Mouse (Mus musculus): ENCODE results near the gene Timm22. TPM values are rescaled to one million over a fixed set of nuclear protein-coding genes. Genes with fewer than 3 reads are reported as not detected.

Gene Timm22
- total and polyA plus RNA-seq, 3 experiments: 22.8 to 29.9 (median 25.0) TPM

DNA sequence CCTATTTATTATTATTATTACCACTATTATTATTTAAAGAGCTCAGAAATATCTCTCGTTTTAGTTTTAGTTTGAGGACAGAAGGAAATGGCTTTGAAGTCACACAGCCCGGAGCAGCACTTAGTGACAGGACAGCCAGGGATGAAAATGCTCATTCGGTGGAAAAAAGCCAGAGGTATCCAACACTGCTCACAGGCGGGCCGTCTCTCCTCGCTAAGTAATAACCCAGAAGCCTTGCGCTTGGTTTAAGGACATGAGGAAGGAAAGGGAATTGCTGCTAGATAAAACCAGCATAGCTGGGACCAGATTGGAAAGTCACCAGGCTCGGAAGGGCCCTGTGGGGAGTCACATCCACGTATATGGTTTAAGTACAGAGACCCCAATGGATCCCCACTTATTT is 43.1 kb upstream of the Timm22 start:
- DNase-seq (ENCODE audit: low spot score): no peak
- H3K9me3 ChIP-seq (replicated peaks): no peaks in the 10 kb centered on the region
- no peak for ATAC-seq (ENCODE audit: extremely low read depth, insufficient number of reproducible peaks, low FRiP score, poor library complexity, severe bottlenecking)
- TF ChIP-seq GATA1 (IDR thresholded peaks at IDR 0.05; ENCODE audit: borderline replicate concordance, low read length): no peak
- TF ChIP-seq CTCF (IDR thresholded peaks at IDR 0.05; ENCODE audit: low read depth, low read length): no peak
- no peaks in the 10 kb centered on the region for H3K36me3 ChIP-seq (replicated peaks)
- peaks cover 7% of the 10 kb centered on the region; the same call in 1 of the 2 replicates for H3K4me1 ChIP-seq (ENCODE audit: insufficient read depth, low read depth, low read length)
- H3K27me3 ChIP-seq (ENCODE audit: insufficient read depth, low read length): peaks cover 15% of the 10 kb centered on the region
- no peak overlapping the region for H3K4me3 ChIP-seq (ENCODE audit: low read depth, low read length)

DNA sequence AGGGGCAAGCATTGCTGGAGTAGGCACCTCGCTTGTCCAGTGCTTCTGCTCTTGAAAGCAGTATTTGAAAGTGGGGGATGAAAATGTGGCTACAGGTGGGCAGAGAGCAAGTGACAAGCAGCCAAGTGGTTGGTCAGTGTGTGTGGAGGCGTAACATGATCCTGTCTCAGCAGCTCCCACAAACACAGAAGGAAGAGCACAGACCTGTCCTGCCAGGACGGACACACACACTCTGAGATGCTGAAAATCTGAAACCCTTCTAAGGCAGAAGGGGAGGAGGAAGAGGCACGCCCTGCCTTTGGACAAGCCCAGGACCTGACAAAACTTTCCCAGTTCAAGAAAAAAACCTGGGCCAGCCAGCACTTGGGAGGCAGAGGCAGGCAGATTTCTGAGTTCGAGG is 42.7 kb upstream of the Timm22 start:
- ATAC-seq (ENCODE audit: extremely low read depth, insufficient number of reproducible peaks, low FRiP score, poor library complexity, severe bottlenecking): no peak
- peaks cover 7% of the 10 kb centered on the region; the same call in 1 of the 2 replicates for H3K4me1 ChIP-seq (ENCODE audit: insufficient read depth, low read depth, low read length)
- H3K4me3 ChIP-seq (ENCODE audit: low read depth, low read length): no peak overlapping the region
- no peak for TF ChIP-seq POLR2AphosphoS5 (IDR thresholded peaks at IDR 0.05; ENCODE audit: insufficient replicate concordance, low read depth, low read length)
- no peaks in the 10 kb centered on the region for H3K36me3 ChIP-seq (replicated peaks)
- no peaks in the 10 kb centered on the region for H3K9me3 ChIP-seq (replicated peaks)
- H3K27me3 ChIP-seq (ENCODE audit: insufficient read depth, low read length): peaks cover 15% of the 10 kb centered on the region
- DNase-seq (ENCODE audit: low spot score): no peak

DNA sequence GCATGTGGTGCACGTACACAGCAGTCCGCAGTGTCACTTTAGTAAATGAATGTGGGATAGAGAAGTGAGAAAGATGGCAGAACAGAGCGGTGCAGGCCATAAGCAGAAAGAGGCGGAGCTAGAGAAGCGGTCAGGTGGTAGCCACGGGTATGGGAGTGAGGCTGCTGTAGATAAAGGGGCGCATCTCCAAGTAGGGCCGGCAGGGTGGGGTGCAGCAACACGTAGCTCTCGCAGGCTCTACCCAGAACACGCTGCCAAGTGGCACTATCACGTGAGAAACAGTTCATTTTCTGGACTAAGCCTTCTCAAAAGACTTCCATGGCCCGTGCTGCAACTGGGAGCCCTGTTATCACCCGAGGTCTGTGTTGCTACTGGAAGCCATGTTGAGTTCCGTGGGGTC is 40.0 kb upstream of the Timm22 start:
- DNase-seq (ENCODE audit: low spot score) (no peak), ATAC-seq (ENCODE audit: extremely low read depth, insufficient number of reproducible peaks, low FRiP score, poor library complexity, severe bottlenecking) (no peak)
- H3K4me1 ChIP-seq (ENCODE audit: insufficient read depth, low read depth, low read length): peaks cover 7% of the 10 kb centered on the region; the same call in 1 of the 2 replicates
- no peak for TF ChIP-seq TAL1 (conservative IDR thresholded peaks at IDR 0.05; ENCODE audit: low read depth, low read length)
- no peak for TF ChIP-seq GATA1 (IDR thresholded peaks at IDR 0.05; ENCODE audit: borderline replicate concordance, low read length)
- no peak for TF ChIP-seq GATA2 (IDR thresholded peaks at IDR 0.05; ENCODE audit: borderline replicate concordance, low read depth, low read length)
- TF ChIP-seq CTCF (IDR thresholded peaks at IDR 0.05; ENCODE audit: low read depth, low read length): no peak
- TF ChIP-seq POLR2AphosphoS5 (IDR thresholded peaks at IDR 0.05; ENCODE audit: insufficient replicate concordance, low read depth, low read length): no peak
- H3K4me3 ChIP-seq (ENCODE audit: low read depth, low read length): no peak overlapping the region
- H3K36me3 ChIP-seq (replicated peaks): no peaks in the 10 kb centered on the region
- peaks cover 16% of the 10 kb centered on the region for H3K27me3 ChIP-seq (ENCODE audit: insufficient read depth, low read length)
- no peaks in the 10 kb centered on the region for H3K9me3 ChIP-seq (replicated peaks)

DNA sequence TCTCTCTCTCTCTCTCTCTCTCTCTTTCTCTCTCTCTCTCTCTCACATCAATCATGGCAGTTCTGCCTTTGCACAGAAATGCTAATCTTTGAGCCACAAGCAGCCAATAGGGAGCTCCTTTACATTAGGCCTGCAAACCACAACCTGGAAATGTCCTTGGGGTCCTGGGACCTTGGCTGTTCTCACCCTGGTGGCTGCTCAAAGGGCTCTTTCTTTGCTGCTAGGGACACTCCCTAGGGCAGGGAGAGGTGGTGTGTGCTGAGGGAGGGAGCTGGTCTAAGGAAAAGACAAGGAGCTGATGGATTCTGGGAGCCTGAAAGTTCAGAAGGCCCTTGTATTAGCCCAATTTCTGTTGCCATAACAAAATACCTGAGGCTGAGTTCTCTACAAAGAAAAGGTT is 36.3 kb upstream of the Timm22 start:
- Histone ChIP-seq H3K4me3 (ENCODE audit: low read depth, low read length) (no peak overlapping the region), H3K36me3 (replicated peaks) (no peaks in the 10 kb centered on the region)
- no peak for ATAC-seq (ENCODE audit: extremely low read depth, insufficient number of reproducible peaks, low FRiP score, poor library complexity, severe bottlenecking)

DNA sequence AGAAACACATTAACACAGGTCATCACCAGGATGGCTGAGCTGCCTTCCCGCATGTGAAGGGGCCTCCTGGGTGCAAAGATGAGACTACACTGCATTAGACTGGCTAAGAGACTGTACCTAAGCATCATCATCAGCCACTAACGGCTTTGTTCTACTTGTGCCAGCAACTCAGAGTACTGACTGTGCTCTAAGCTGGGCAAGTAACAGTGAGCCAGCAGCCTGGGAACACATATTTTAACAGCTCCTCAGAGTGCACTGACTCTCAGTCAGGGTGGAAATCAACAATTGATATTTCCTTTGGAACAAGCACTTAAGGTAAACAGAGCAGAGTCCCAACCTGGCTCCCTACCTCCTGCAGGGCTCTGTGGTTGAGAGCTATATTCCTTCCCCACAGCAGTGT is 34.6 kb upstream of the Timm22 start:
- ATAC-seq (ENCODE audit: extremely low read depth, insufficient number of reproducible peaks, low FRiP score, poor library complexity, severe bottlenecking) (no peak), DNase-seq (ENCODE audit: low spot score) (no peak)
- no peaks in the 10 kb centered on the region for H3K36me3 ChIP-seq (replicated peaks)
- H3K4me1 ChIP-seq (ENCODE audit: insufficient read depth, low read depth, low read length): peaks cover 3% of the 10 kb centered on the region; the same call in 1 of the 2 replicates
- no peak overlapping the region for H3K4me3 ChIP-seq (ENCODE audit: low read depth, low read length)
- peaks cover 14% of the 10 kb centered on the region for H3K27me3 ChIP-seq (ENCODE audit: insufficient read depth, low read length)
- H3K9me3 ChIP-seq (replicated peaks): no peaks in the 10 kb centered on the region
- TF ChIP-seq GATA1 (IDR thresholded peaks at IDR 0.05; ENCODE audit: borderline replicate concordance, low read length): no peak
- no peak for TF ChIP-seq TAL1 (conservative IDR thresholded peaks at IDR 0.05; ENCODE audit: low read depth, low read length)
- no peak for TF ChIP-seq CTCF (IDR thresholded peaks at IDR 0.05; ENCODE audit: low read depth, low read length)
- TF ChIP-seq POLR2AphosphoS5 (IDR thresholded peaks at IDR 0.05; ENCODE audit: insufficient replicate concordance, low read depth, low read length): no peak
- TF ChIP-seq GATA2 (IDR thresholded peaks at IDR 0.05; ENCODE audit: borderline replicate concordance, low read depth, low read length): no peak

More for the DNA sequence above, 36.3 kb upstream of the Timm22 start:
- TF ChIP-seq TAL1 (conservative IDR thresholded peaks at IDR 0.05; ENCODE audit: low read depth, low read length): no peak
- TF ChIP-seq POLR2AphosphoS5 (IDR thresholded peaks at IDR 0.05; ENCODE audit: insufficient replicate concordance, low read depth, low read length): no peak
- TF ChIP-seq GATA1 (IDR thresholded peaks at IDR 0.05; ENCODE audit: borderline replicate concordance, low read length): no peak
- TF ChIP-seq CTCF (IDR thresholded peaks at IDR 0.05; ENCODE audit: low read depth, low read length): no peak
- no peak for TF ChIP-seq GATA2 (IDR thresholded peaks at IDR 0.05; ENCODE audit: borderline replicate concordance, low read depth, low read length)
- peaks cover 21% of the 10 kb centered on the region for H3K27me3 ChIP-seq (ENCODE audit: insufficient read depth, low read length)
- DNase-seq (ENCODE audit: low spot score): no peak
- H3K4me1 ChIP-seq (ENCODE audit: insufficient read depth, low read depth, low read length): peaks cover 7% of the 10 kb centered on the region; the same call in 1 of the 2 replicates
- no peaks in the 10 kb centered on the region for H3K9me3 ChIP-seq (replicated peaks)

DNA sequence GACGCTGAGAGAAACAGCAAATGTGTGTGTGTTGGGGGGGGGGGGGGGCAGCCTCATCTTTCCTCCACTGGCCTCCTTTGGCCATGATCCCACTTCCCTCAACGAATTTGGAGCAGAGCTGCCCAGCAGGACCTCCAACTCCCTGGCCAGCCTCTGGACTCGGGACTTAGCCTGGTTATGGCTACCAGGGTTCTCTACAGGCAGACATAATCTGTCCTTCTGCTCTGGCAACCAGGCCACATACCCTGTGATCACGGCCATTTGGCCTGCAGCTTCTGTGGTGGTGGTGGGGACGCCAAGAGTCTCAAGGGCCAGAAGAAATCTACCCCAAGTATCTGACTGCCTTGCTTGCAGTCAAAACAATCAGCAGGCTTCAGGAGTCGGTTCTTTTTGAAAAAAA is 34.2 kb upstream of the Timm22 start:
- Histone ChIP-seq H3K27me3 (ENCODE audit: insufficient read depth, low read length) (peaks cover 14% of the 10 kb centered on the region), H3K4me1 (ENCODE audit: insufficient read depth, low read depth, low read length) (peaks cover 3% of the 10 kb centered on the region; the same call in 1 of the 2 replicates), H3K36me3 (replicated peaks) (no peaks in the 10 kb centered on the region), H3K9me3 (replicated peaks) (no peaks in the 10 kb centered on the region), H3K4me3 (ENCODE audit: low read depth, low read length) (no peak overlapping the region)
- no peak for DNase-seq (ENCODE audit: low spot score)
- TF ChIP-seq TAL1 (conservative IDR thresholded peaks at IDR 0.05; ENCODE audit: low read depth, low read length) (no peak), GATA2 (IDR thresholded peaks at IDR 0.05; ENCODE audit: borderline replicate concordance, low read depth, low read length) (no peak), CTCF (IDR thresholded peaks at IDR 0.05; ENCODE audit: low read depth, low read length) (no peak), GATA1 (IDR thresholded peaks at IDR 0.05; ENCODE audit: borderline replicate concordance, low read length) (no peak), POLR2AphosphoS5 (IDR thresholded peaks at IDR 0.05; ENCODE audit: insufficient replicate concordance, low read depth, low read length) (no peak)
- ATAC-seq (ENCODE audit: extremely low read depth, insufficient number of reproducible peaks, low FRiP score, poor library complexity, severe bottlenecking): no peak

Measured in G1E (cell line).